Mouse (Mus musculus): ENCODE measurements around the gene Akt3.

Gene Akt3

GRCm38 (mm10) chr1:177051366-177051963, 206.5 kb downstream of the Akt3 start:
- DNase-seq (ENCODE audit: low spot score in 2 of 2) = no peak

- no peak for DNase-seq (ENCODE audit: low spot score in 2 of 2)
Measured at GRCm38 (mm10) chr1:177048773-177049172, 209.2 kb downstream of the Akt3 start.

GRCm38 (mm10) chr1:177046963-177047362, 211.0 kb downstream of the Akt3 start:
- no peak for DNase-seq (ENCODE audit: low spot score in 2 of 2)

- DNase-seq (ENCODE audit: low spot score in 2 of 2) = no peak
Measured at GRCm38 (mm10) chr1:177045885-177046284, 212.1 kb downstream of the Akt3 start.

- no peak for DNase-seq (ENCODE audit: low spot score in 2 of 2)
Measured at GRCm38 (mm10) chr1:177040058-177040457, 217.9 kb downstream of the Akt3 start.

GRCm38 (mm10) chr1:177039093-177039674, 218.8 kb downstream of the Akt3 start:
- DNase-seq (ENCODE audit: low spot score in 2 of 2) = no peak

- DNase-seq (ENCODE audit: low spot score in 2 of 2) = no peak
Measured at GRCm38 (mm10) chr1:177038383-177038782, 219.6 kb downstream of the Akt3 start.

GRCm38 (mm10) chr1:177035460-177035859, 222.5 kb downstream of the Akt3 start:
- no peak for DNase-seq (ENCODE audit: low spot score in 2 of 2)

GRCm38 (mm10) chr1:177032233-177032632, 225.8 kb downstream of the Akt3 start:
- DNase-seq (ENCODE audit: low spot score in 2 of 2) = no peak

GRCm38 (mm10) chr1:177031196-177031595, 226.8 kb downstream of the Akt3 start:
- no peak for DNase-seq (ENCODE audit: low spot score in 2 of 2)

GRCm38 (mm10) chr1:177030669-177031068, 227.3 kb downstream of the Akt3 start:
- DNase-seq (ENCODE audit: low spot score in 2 of 2) = no peak

GRCm38 (mm10) chr1:177029032-177029431, 229.0 kb downstream of the Akt3 start:
- DNase-seq (ENCODE audit: low spot score in 2 of 2) = no peak

- DNase-seq (ENCODE audit: low spot score in 2 of 2) = no peak
Measured at GRCm38 (mm10) chr1:177027706-177028105, 230.3 kb downstream of the Akt3 start.

GRCm38 (mm10) chr1:177022751-177023150, 235.3 kb downstream of the Akt3 start:
- DNase-seq (ENCODE audit: low spot score in 2 of 2) = no peak

- DNase-seq (ENCODE audit: low spot score in 2 of 2) = no peak
Measured at GRCm38 (mm10) chr1:177019668-177020067, 238.3 kb downstream of the Akt3 start.

GRCm38 (mm10) chr1:177018750-177019149, 239.3 kb downstream of the Akt3 start:
- DNase-seq (ENCODE audit: low spot score in 2 of 2) = no peak

- no peak for DNase-seq (ENCODE audit: low spot score in 2 of 2)
Measured at GRCm38 (mm10) chr1:177016729-177017128, 241.3 kb downstream of the Akt3 start.

- no peak for DNase-seq (ENCODE audit: low spot score in 2 of 2)
Measured at GRCm38 (mm10) chr1:177015917-177016316, 242.1 kb downstream of the Akt3 start.

GRCm38 (mm10) chr1:177014921-177015439, 243.0 kb downstream of the Akt3 start:
- no peak for DNase-seq (ENCODE audit: low spot score in 2 of 2)

- DNase-seq (ENCODE audit: low spot score in 2 of 2) = no peak
Measured at GRCm38 (mm10) chr1:177014346-177014745, 243.7 kb downstream of the Akt3 start.

GRCm38 (mm10) chr1:177013776-177014175, 244.2 kb downstream of the Akt3 start:
- DNase-seq (ENCODE audit: low spot score in 2 of 2) = no peak

GRCm38 (mm10) chr1:177013313-177013712, 244.7 kb downstream of the Akt3 start:
- no peak for DNase-seq (ENCODE audit: low spot score in 2 of 2)

- DNase-seq (ENCODE audit: low spot score in 2 of 2) = no peak
Measured at GRCm38 (mm10) chr1:177012774-177013173, 245.2 kb downstream of the Akt3 start.

GRCm38 (mm10) chr1:177011688-177012087, 246.3 kb downstream of the Akt3 start:
- no peak for DNase-seq (ENCODE audit: low spot score in 2 of 2)

All from thymus, postnatal 10 days (tissue).